Mouse (Mus musculus) MEL (cell line): Measurements from ENCODE around the gene Nutf2-ps1. TPM values are rescaled to one million over a fixed set of nuclear protein-coding genes. Genes with fewer than 3 reads are reported as not detected.

Source experiments
- DNase-seq: peaks from one replicate; pipeline ENCODE4 v3.0.0; 2011; ENCODE audit warnings: low read depth, low spot score
- H3K27ac ChIP-seq: 2 replicates; pipeline ENCODE4 v1.5.1; 2012; ENCODE audit warnings: low read depth, mild to moderate bottlenecking, control low read depth, low read length, moderate library complexity; ENCODE audit not compliant: control insufficient read depth
- H3K27me3 ChIP-seq, 2 experiments: fragments of 150-350 bp in 1 of 2; sonication (generic) in 1 of 2; 2 replicates each; pipeline ENCODE4 v1.6.1; 2012; ENCODE audit warnings: low read length in 2 of 2, mild to moderate bottlenecking in 2 of 2, improper control_type of control experiment in 1 of 2, moderate library complexity in 1 of 2; ENCODE audit not compliant: insufficient read depth in 2 of 2, control insufficient read depth in 1 of 2
- H3K36me3 ChIP-seq, 2 experiments: 2 replicates each; pipeline ENCODE4 v1.6.1; 2012 to 2014; ENCODE audit warnings: low read length in 2 of 2, improper control_type of control experiment in 1 of 2, inconsistent platforms in 1 of 2, mild to moderate bottlenecking in 1 of 2; ENCODE audit not compliant: insufficient read depth in 2 of 2, control insufficient read depth in 1 of 2
- H3K4me1 ChIP-seq, 2 experiments: fragments of 150-350 bp in 1 of 2; sonication (generic) in 1 of 2; 2 replicates each; pipeline ENCODE4 v1.6.1; 2012; ENCODE audit warnings: low read length in 2 of 2, improper control_type of control experiment in 1 of 2, mild to moderate bottlenecking in 1 of 2; ENCODE audit not compliant: insufficient read depth in 2 of 2, control insufficient read depth in 1 of 2
- H3K4me3 ChIP-seq, 2 experiments: fragments of 150-350 bp in 1 of 2; sonication (generic) in 1 of 2; 2 replicates each; pipeline ENCODE4 v1.5.1; 2012; ENCODE audit warnings: low read depth in 2 of 2, low read length in 2 of 2, mild to moderate bottlenecking in 2 of 2, moderate library complexity in 2 of 2, control low read depth in 1 of 2, improper control_type of control experiment in 1 of 2; ENCODE audit not compliant: control insufficient read depth in 1 of 2, insufficient read depth in 1 of 2
- H3K79me2 ChIP-seq: 2 replicates; pipeline ENCODE4 v1.6.1; 2012; ENCODE audit warnings: mild to moderate bottlenecking, low read length, moderate library complexity; ENCODE audit not compliant: control insufficient read depth, poor library complexity, insufficient read depth
- H3K9ac ChIP-seq: 2 replicates; pipeline ENCODE4 v1.6.1; 2012; ENCODE audit warnings: low read depth, mild to moderate bottlenecking, control low read depth, low read length, moderate library complexity; ENCODE audit not compliant: control insufficient read depth, poor library complexity, severe bottlenecking
- H3K9me3 ChIP-seq: fragments of 150-350 bp; sonication (generic); replicated peaks from 2 replicates; pipeline ENCODE4 v1.6.1; 2012; ENCODE audit warnings: mild to moderate bottlenecking, low read length, improper control_type of control experiment, moderate library complexity; ENCODE audit not compliant: insufficient read depth
- CHD1 ChIP-seq: IDR thresholded peaks from 2 replicates; pipeline ENCODE4 v1.6.1; 2012; ENCODE audit warnings: low read depth, mild to moderate bottlenecking, inconsistent platforms, low read length, improper control_type of control experiment
- CTCF ChIP-seq, 3 experiments: IDR thresholded peaks in 2 of 3; conservative IDR thresholded peaks in 1 of 3; 2 replicates each; pipeline ENCODE4 v1.5.1; 2011 to 2012; ENCODE audit warnings: low read length in 3 of 3, low read depth in 2 of 3, mild to moderate bottlenecking in 2 of 3, improper control_type of control experiment in 1 of 3, inconsistent platforms in 1 of 3, mixed read lengths in 1 of 3, moderate library complexity in 1 of 3; ENCODE audit not compliant: control insufficient read depth in 1 of 3, insufficient read depth in 1 of 3, poor library complexity in 1 of 3, severe bottlenecking in 1 of 3
- E2F4 ChIP-seq: IDR thresholded peaks from 2 replicates; pipeline ENCODE4 v1.6.1; 2011; ENCODE audit warnings: low read depth, low read length, improper control_type of control experiment, borderline replicate concordance
- ETS1 ChIP-seq: IDR thresholded peaks from 2 replicates; pipeline ENCODE4 v1.6.1; 2012; ENCODE audit warnings: low read depth, mild to moderate bottlenecking, inconsistent platforms, low read length, improper control_type of control experiment, moderate library complexity
- GATA1 ChIP-seq: IDR thresholded peaks from 2 replicates; pipeline ENCODE4 v1.6.1; 2011; ENCODE audit warnings: low read depth, low read length, improper control_type of control experiment
- HCFC1 ChIP-seq: IDR thresholded peaks from 2 replicates; pipeline ENCODE4 v1.6.1; 2012; ENCODE audit warnings: low read depth, mild to moderate bottlenecking, inconsistent platforms, low read length, improper control_type of control experiment, moderate library complexity
- JUND ChIP-seq: IDR thresholded peaks from 2 replicates; pipeline ENCODE4 v1.6.1; 2011; ENCODE audit warnings: low read depth, mild to moderate bottlenecking, improper control_type of control experiment, low read length
- MEF2A ChIP-seq: IDR thresholded peaks from 2 replicates; pipeline ENCODE4 v1.6.1; 2014; ENCODE audit warnings: low read depth, mild to moderate bottlenecking, inconsistent platforms, low read length, improper control_type of control experiment; ENCODE audit not compliant: poor library complexity, insufficient replicate concordance, severe bottlenecking; ENCODE audit errors: extremely low read depth
- NELFE ChIP-seq: IDR thresholded peaks from 2 replicates; pipeline ENCODE4 v1.6.1; 2011; ENCODE audit warnings: low read depth, low read length, improper control_type of control experiment
- NRF1 ChIP-seq: IDR thresholded peaks from 2 replicates; pipeline ENCODE4 v1.6.1; 2014; ENCODE audit warnings: low read depth, mild to moderate bottlenecking, inconsistent platforms, low read length, improper control_type of control experiment, moderate library complexity; ENCODE audit not compliant: poor library complexity, insufficient read depth, severe bottlenecking
- POLR2AphosphoS2 ChIP-seq: IDR thresholded peaks from 2 replicates; pipeline ENCODE4 v1.6.1; 2011; ENCODE audit warnings: low read length, improper control_type of control experiment
- POLR2AphosphoS5 ChIP-seq: IDR thresholded peaks from 2 replicates; pipeline ENCODE4 v1.6.1; 2012; ENCODE audit warnings: low read depth, borderline replicate concordance, mild to moderate bottlenecking, inconsistent platforms, low read length, moderate library complexity, mixed read lengths
- RAD21 ChIP-seq: IDR thresholded peaks from 2 replicates; pipeline ENCODE4 v1.6.1; 2011; ENCODE audit warnings: mild to moderate bottlenecking, low read depth, low read length, improper control_type of control experiment
- RCOR1 ChIP-seq: IDR thresholded peaks from 2 replicates; pipeline ENCODE4 v1.6.1; 2012; ENCODE audit warnings: low read depth, mild to moderate bottlenecking, inconsistent platforms, low read length, improper control_type of control experiment
- SMC3 ChIP-seq: IDR thresholded peaks from 2 replicates; pipeline ENCODE4 v1.6.1; 2011; ENCODE audit warnings: low read depth, low read length, improper control_type of control experiment
- USF1 ChIP-seq: IDR thresholded peaks from 2 replicates; pipeline ENCODE4 v1.6.1; 2014; ENCODE audit warnings: low read depth, mild to moderate bottlenecking, inconsistent platforms, low read length, improper control_type of control experiment, moderate library complexity
- ZKSCAN1 ChIP-seq: IDR thresholded peaks from 2 replicates; pipeline ENCODE4 v1.6.1; 2012; ENCODE audit warnings: low read depth, mild to moderate bottlenecking, inconsistent platforms, low read length, improper control_type of control experiment, moderate library complexity
- polyA plus RNA-seq, 2 experiments: library from polyadenylated mRNA; stranded (reverse) in 1 of 2; unstranded in 1 of 2; fragments of >175 nt in 1 of 2; fragments of >200 nt in 1 of 2; gene quantifications; 2 replicates each; pipeline versions ENCODE4 v1.2.1 to v1.2.4; 2012; ENCODE audit warnings: low replicate concordance in 2 of 2, low read depth in 1 of 2; ENCODE audit not compliant: insufficient read length in 2 of 2, insufficient read depth in 1 of 2, missing spikeins in 1 of 2
- total RNA-seq: library from RNA; depleted of rRNA; stranded (reverse); fragments of 300-350 nt; gene quantifications from 2 replicates; pipeline ENCODE4 v1.2.3, GENCODE M21; 2012

Gene Nutf2-ps1
- total and polyA plus RNA-seq, 3 experiments: 53.1 to 398 TPM; not detected in 1

GRCm38 (mm10) chr19:53571501-53572428 lies 17.1 kb downstream of the Nutf2-ps1 start:
- no peak for TF ChIP-seq RCOR1
- TF ChIP-seq JUND: no peak
- TF ChIP-seq HCFC1: no peak
- TF ChIP-seq SMC3: no peak
- TF ChIP-seq ZKSCAN1: no peak
- TF ChIP-seq CHD1: no peak
- no peak for TF ChIP-seq POLR2AphosphoS2
- TF ChIP-seq E2F4: no peak
- TF ChIP-seq POLR2AphosphoS5: no peak
- no peak for TF ChIP-seq RAD21
- no peak for TF ChIP-seq NRF1
- H3K79me2 ChIP-seq: no peaks in the 10 kb centered on the region
- H3K4me1 ChIP-seq: peaks cover 0 to 8% of the 10 kb centered on the region in 2 experiments; a peak in 1 of 4 replicates
- H3K9ac ChIP-seq: no peak overlapping the region
- DNase-seq: no peak
- peaks cover 14 to 21% of the 10 kb centered on the region in 2 experiments for H3K27me3 ChIP-seq
- no peak overlapping the region for H3K27ac ChIP-seq
- H3K9me3 ChIP-seq: no peaks in the 10 kb centered on the region
- no peak overlapping the region for H3K4me3 ChIP-seq
- 0 out of 4 replicates have a peak, but pooled peaks cover 0 to 3% of the 10 kb centered on the region in 2 experiments for H3K36me3 ChIP-seq

GRCm38 (mm10) chr19:53571056-53571455 lies 17.8 kb downstream of the Nutf2-ps1 start:
- TF ChIP-seq NELFE (no peak), NRF1 (no peak), MEF2A (no peak), POLR2AphosphoS2 (no peak), USF1 (no peak), ETS1 (no peak), RCOR1 (no peak), CTCF (IDR thresholded peaks at IDR 0.05 in 2 of 3, conservative IDR thresholded peaks at IDR 0.05 in 1 of 3; ENCODE audit: control insufficient read depth in 1 of 3, insufficient read depth in 1 of 3, low read depth in 2 of 3, low read length in 3 of 3, poor library complexity in 1 of 3, severe bottlenecking in 1 of 3) (no peak), GATA1 (no peak)
- TF ChIP-seq, all 39 proteins: peak for 0
- no peak overlapping the region for H3K9ac ChIP-seq
- no peaks in the 10 kb centered on the region for H3K79me2 ChIP-seq
- H3K36me3 ChIP-seq: 0 out of 4 replicates have a peak, but pooled peaks cover 0 to 3% of the 10 kb centered on the region in 2 experiments
- peaks cover 14 to 21% of the 10 kb centered on the region in 2 experiments for H3K27me3 ChIP-seq
- H3K4me3 ChIP-seq: no peak overlapping the region
- H3K9me3 ChIP-seq: no peaks in the 10 kb centered on the region
- DNase-seq: no peak
- no peak overlapping the region for H3K27ac ChIP-seq
- H3K4me1 ChIP-seq: peaks cover 0 to 8% of the 10 kb centered on the region in 2 experiments; a peak in 1 of 4 replicates
